8 mouse cellular contexts compared by ENCODE assay signal in genomic region chr2:172549371-172550155, GRCm38 (mm10). TPM values are rescaled to one million over a fixed set of nuclear protein-coding genes. Genes with fewer than 3 reads are reported as not detected.
DNase-seq lines count a peak whose midpoint lies in the region; ATAC-seq and TF ChIP-seq lines count a peak whose summit lies in the region.

Gene Tfap2c (plus strand): TSS chr2:172549593.

- H3K9ac ChIP-seq in midbrain, postnatal 0 days (replicated peaks; ENCODE audit: low read length, poor library complexity, severe bottlenecking) = no peak within 1 kb of the TSS
- H3K9ac ChIP-seq in intestine, postnatal 0 days (ENCODE audit: low read depth, low read length) = no peak within 1 kb of the TSS

- TF ChIP-seq POLR2A in embryonic fibroblast, embryonic 13.5 days (IDR thresholded peaks at IDR 0.05; ENCODE audit: low read depth, low read length) = no peak

- H3K4me2 ChIP-seq in midbrain, postnatal 0 days (ENCODE audit: low read depth, low read length, poor library complexity, severe bottlenecking) = no peak within 1 kb of the TSS
- H3K4me2 ChIP-seq in intestine, postnatal 0 days (replicated peaks; ENCODE audit: low read depth) = peak within 1 kb of the TSS; percentile 56

- peak within 1 kb of the TSS; percentile 50 for H3K4me3 ChIP-seq in midbrain, embryonic 10.5 days
- no peak within 1 kb of the TSS for H3K4me3 ChIP-seq in midbrain, postnatal 0 days (ENCODE audit: low read depth, low read length)
- peak within 1 kb of the TSS; percentile 20; the same call in 1 of the 2 replicates for H3K4me3 ChIP-seq in embryonic fibroblast, embryonic 13.5 days (ENCODE audit: insufficient read depth, low read length)
- peak within 1 kb of the TSS; percentile 27 for H3K4me3 ChIP-seq in intestine, postnatal 0 days (ENCODE audit: low read depth, low read length)

- intact Hi-C loops in gastrocnemius, postnatal 36 days (cut with DNase I) = loop anchor here (2.0 kb wide), 1 partner anchor 223 kb away; no protein-coding TSS in a partner anchor
- intact Hi-C loops in left cerebral cortex, postnatal 14 days (cut with DNase I) = loop anchor here (5.0 to 10.0 kb wide), 3 partner anchors 185 to 445 kb away; no protein-coding TSS in a partner anchor

- WGBS in midbrain, embryonic 10.5 days = under 1% methylated on average over 70 of the region's 70 CpGs
- WGBS in midbrain, postnatal 0 days = under 1% methylated on average over 70 of the region's 70 CpGs
- 1% methylated on average over 68 of the region's 70 CpGs for WGBS in intestine, postnatal 0 days

- H3K9me3 ChIP-seq in midbrain, embryonic 10.5 days (replicated peaks) = no peaks in the 10 kb centered on the region
- H3K9me3 ChIP-seq in midbrain, postnatal 0 days (ENCODE audit: low read length) = no peaks in the 10 kb centered on the region
- H3K9me3 ChIP-seq in intestine, postnatal 0 days (ENCODE audit: control insufficient read depth) = no peaks in the 10 kb centered on the region

- peak; percentile 72 for DNase-seq in midbrain, embryonic 10.5 days (ENCODE audit: low spot score)
- no peak for DNase-seq in midbrain, postnatal 0 days (ENCODE audit: low spot score)
- peak; percentile 35 for DNase-seq in lung, postnatal 10 days
- peak; percentile 45 for DNase-seq in urinary bladder, postnatal 25 days (ENCODE audit: low spot score)
- no peak for DNase-seq in gastrocnemius, postnatal 36 days
- DNase-seq in left cerebral cortex, postnatal 14 days (ENCODE audit: low spot score in 2 of 2) = no peak

- no peak for ATAC-seq in midbrain, postnatal 0 days (ENCODE audit: low FRiP score)
- ATAC-seq in intestine, postnatal 0 days = peak; percentile 31; the same call in 1 of the 2 replicates

- H3K27ac ChIP-seq in midbrain, embryonic 10.5 days (replicated peaks) = no peak within 1 kb of the TSS
- H3K27ac ChIP-seq in midbrain, postnatal 0 days (ENCODE audit: low read depth, low read length) = no peak within 1 kb of the TSS
- no peak within 1 kb of the TSS for H3K27ac ChIP-seq in embryonic fibroblast, embryonic 13.5 days (ENCODE audit: insufficient read depth, low read length)
- H3K27ac ChIP-seq in intestine, postnatal 0 days (ENCODE audit: low read depth, low read length) = no peak within 1 kb of the TSS

- H3K27me3 ChIP-seq in midbrain, embryonic 10.5 days (ENCODE audit: low read depth, poor library complexity, severe bottlenecking) = peaks cover 100% of the 10 kb centered on the region
- peaks cover 82% of the 10 kb centered on the region for H3K27me3 ChIP-seq in midbrain, postnatal 0 days (ENCODE audit: insufficient read depth, low read length)
- H3K27me3 ChIP-seq in intestine, postnatal 0 days (replicated peaks; ENCODE audit: control insufficient read depth, insufficient read depth, low read length) = peaks cover 99% of the 10 kb centered on the region

- no peaks in the 10 kb centered on the region for H3K36me3 ChIP-seq in midbrain, embryonic 10.5 days
- H3K36me3 ChIP-seq in midbrain, postnatal 0 days (ENCODE audit: insufficient read depth, low read length) = no peaks in the 10 kb centered on the region
- no peaks in the 10 kb centered on the region for H3K36me3 ChIP-seq in intestine, postnatal 0 days (ENCODE audit: control insufficient read depth, insufficient read depth)

- no peak for TF ChIP-seq CTCF in midbrain, postnatal 0 days (IDR thresholded peaks at IDR 0.05)
- TF ChIP-seq CTCF in embryonic fibroblast, embryonic 13.5 days (IDR thresholded peaks at IDR 0.05; ENCODE audit: borderline replicate concordance, insufficient read depth, low read length) = no peak
- no peak for TF ChIP-seq CTCF in intestine, postnatal 0 days (IDR thresholded peaks at IDR 0.05; ENCODE audit: low read depth)

- peaks cover 74% of the 10 kb centered on the region for H3K4me1 ChIP-seq in midbrain, embryonic 10.5 days
- no peaks in the 10 kb centered on the region for H3K4me1 ChIP-seq in midbrain, postnatal 0 days (ENCODE audit: insufficient read depth, low read length)
- no peaks in the 10 kb centered on the region for H3K4me1 ChIP-seq in embryonic fibroblast, embryonic 13.5 days (ENCODE audit: control insufficient read depth, insufficient read depth, low read length)
- no peaks in the 10 kb centered on the region; the same call in 1 of the 2 replicates for H3K4me1 ChIP-seq in intestine, postnatal 0 days (replicated peaks; ENCODE audit: control insufficient read depth, insufficient read depth, low read length)

RNA-seq across cellular contexts. Expression of gene Tfap2c, which starts in this region (rescaled TPM):
- polyA plus RNA-seq in midbrain, embryonic 10.5 days (2016; fragmentation: Nextera tagmentation; extraction: Ambion mirVana) = 4.4 and 6.3 TPM in 2 replicates
- 0.24 TPM in 1 of 2 replicates, not detected in the other for total RNA-seq in midbrain, postnatal 0 days (2014; rRNA removed)
- not detected in 2 replicates for polyA plus RNA-seq in midbrain, postnatal 0 days (2015; fragmentation: Nextera tagmentation; extraction: Ambion mirVana)
- polyA plus RNA-seq in embryonic fibroblast, embryonic 13.5 days (2011; ENCODE audit: insufficient read length, low read depth, missing spikeins) = not detected in 2 replicates
- polyA plus RNA-seq in intestine, postnatal 0 days (2015; fragmentation: Nextera tagmentation; extraction: Ambion mirVana) = not detected in 2 replicates
- total RNA-seq in gastrocnemius, postnatal 36 days (2021) = not detected
- under 1 TPM; 0.13 to 0.42 TPM for total RNA-seq in left cerebral cortex, postnatal 14 days (2021)

Comparison
In these comparisons a context has a peak if more than half of its experiments do, and no peak if none do; other contexts are left out.
1. DNase-seq: peak in midbrain, embryonic 10.5 days (single experiment), lung, postnatal 10 days (single experiment) and urinary bladder, postnatal 25 days (single experiment); none in midbrain, postnatal 0 days (single experiment), gastrocnemius, postnatal 36 days (0 of 2) and left cerebral cortex, postnatal 14 days (0 of 2).
2. Peak in ATAC-seq, H3K4me3 ChIP-seq and H3K4me2 ChIP-seq in intestine, postnatal 0 days; RNA of the gene not detected or under 1 TPM.